Mouse (Mus musculus) liver, embryonic 15.5 days (tissue): Measurements from ENCODE around the gene Cbr3. TPM values are rescaled to one million over a fixed set of nuclear protein-coding genes. Genes with fewer than 3 reads are reported as not detected.

ENCODE experiments used
- ATAC-seq: fragments of 200-750 bp; cut with Nextera tagmentation; 2 replicates; pipeline ENCODE4 v1.8.0; 2017; ENCODE audit warnings: moderate number of reproducible peaks, mild to moderate bottlenecking, moderate library complexity; ENCODE audit not compliant: insufficient read depth
- H3K27ac ChIP-seq: fragments of 300-500 bp; sonication (generic); replicated peaks from 2 replicates; pipeline ENCODE4 v1.5.1; 2015; ENCODE audit warnings: mild to moderate bottlenecking, inconsistent platforms
- H3K27me3 ChIP-seq: fragments of 300-500 bp; sonication (generic); 2 replicates; pipeline ENCODE4 v1.6.1; 2015; ENCODE audit warnings: mild to moderate bottlenecking, inconsistent platforms
- H3K36me3 ChIP-seq: fragments of 300-500 bp; sonication (generic); replicated peaks from 2 replicates; pipeline ENCODE4 v1.6.1; 2015; ENCODE audit warnings: moderate library complexity, mild to moderate bottlenecking, inconsistent platforms
- H3K4me1 ChIP-seq: fragments of 300-500 bp; sonication (generic); replicated peaks from 2 replicates; pipeline ENCODE4 v1.6.1; 2015; ENCODE audit warnings: inconsistent platforms
- H3K4me2 ChIP-seq: fragments of 300-500 bp; sonication (generic); 2 replicates; pipeline ENCODE4 v1.6.1; 2015; ENCODE audit warnings: moderate library complexity, mild to moderate bottlenecking, inconsistent platforms
- H3K4me3 ChIP-seq: fragments of 300-500 bp; sonication (generic); replicated peaks from 2 replicates; pipeline ENCODE4 v1.5.1; 2015; ENCODE audit warnings: mild to moderate bottlenecking, inconsistent platforms
- H3K9ac ChIP-seq: fragments of 300-500 bp; sonication (generic); 2 replicates; pipeline ENCODE4 v1.6.1; 2015; ENCODE audit warnings: moderate library complexity, mild to moderate bottlenecking, inconsistent platforms
- H3K9me3 ChIP-seq: fragments of 300-500 bp; sonication (generic); replicated peaks from 2 replicates; pipeline ENCODE4 v1.6.1; 2016; ENCODE audit warnings: inconsistent platforms
- WGBS: fragments of 180-500 bp; shearing (Covaris S2); methylation state at CpG from one replicate; pipeline ENCODE4 v1.1.7; 2015; ENCODE audit warnings: mixed read lengths; ENCODE audit not compliant: insufficient replicate concordance; 5-methylcytosine and 5-hydroxymethylcytosine counted together
- polyA plus RNA-seq: library from polyadenylated mRNA; unstranded; fragments of >200 nt; fragmentation: Nextera tagmentation; extraction: Ambion mirVana; gene quantifications from 2 replicates; pipeline ENCODE4 v1.2.1, GENCODE M21; 2015

Cbr3 gene
- polyA plus RNA-seq, 1 experiment from 2014 or later: 0.38 TPM

- H3K9ac ChIP-seq: peak overlapping the region; percentile 97
- H3K27me3 ChIP-seq: no peaks in the 10 kb centered on the region
- WGBS: 4% methylated on average over 31 of the region's 31 CpGs
- peaks cover 51% of the 10 kb centered on the region for H3K4me1 ChIP-seq
- H3K36me3 ChIP-seq: 0 out of 2 replicates have a peak, but pooled peaks cover 2% of the 10 kb centered on the region
- peak; percentile 50 for ATAC-seq
- H3K4me2 ChIP-seq: peak overlapping the region; percentile 100
- H3K4me3 ChIP-seq: peak overlapping the region; percentile 92
- H3K27ac ChIP-seq: peak overlapping the region; percentile 94
- H3K9me3 ChIP-seq: no peaks in the 10 kb centered on the region
Measured at GRCm38 (mm10) chr16:93712189-93712885, 29.3 kb downstream of the Cbr3 start.

DNA sequence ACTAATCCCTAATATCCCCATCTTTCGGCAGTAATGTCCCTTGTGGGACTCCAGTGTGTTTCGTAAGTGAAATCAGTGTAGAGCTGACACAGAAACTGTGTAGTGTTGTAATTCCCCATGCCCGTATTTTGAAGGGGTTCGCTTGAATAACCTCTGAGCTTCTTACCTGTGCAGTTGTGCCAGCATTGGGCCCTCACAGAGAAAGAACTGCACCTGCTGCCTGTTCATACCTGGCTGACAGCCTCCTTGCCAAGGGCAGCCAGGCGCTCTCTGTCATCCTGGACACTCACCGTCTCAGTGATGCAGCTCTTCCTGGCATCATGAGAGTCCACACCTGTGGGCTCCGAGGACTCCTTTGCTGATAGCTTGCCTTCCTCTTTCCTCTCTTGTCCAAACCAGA is 30.0 kb downstream of the Cbr3 start:
- H3K4me1 ChIP-seq: peaks cover 58% of the 10 kb centered on the region
- peak overlapping the region; percentile 92 for H3K4me3 ChIP-seq
- peak overlapping the region; percentile 100 for H3K4me2 ChIP-seq
- ATAC-seq: no peak
- peaks cover 5% of the 10 kb centered on the region; the same call in 1 of the 2 replicates for H3K36me3 ChIP-seq
- H3K9me3 ChIP-seq: no peaks in the 10 kb centered on the region
- no peaks in the 10 kb centered on the region for H3K27me3 ChIP-seq
- peak overlapping the region; percentile 94 for H3K27ac ChIP-seq
- H3K9ac ChIP-seq: peak overlapping the region; percentile 97; the same call in 1 of the 2 replicates
- 73% methylated on average over 7 of the region's 7 CpGs for WGBS

DNA sequence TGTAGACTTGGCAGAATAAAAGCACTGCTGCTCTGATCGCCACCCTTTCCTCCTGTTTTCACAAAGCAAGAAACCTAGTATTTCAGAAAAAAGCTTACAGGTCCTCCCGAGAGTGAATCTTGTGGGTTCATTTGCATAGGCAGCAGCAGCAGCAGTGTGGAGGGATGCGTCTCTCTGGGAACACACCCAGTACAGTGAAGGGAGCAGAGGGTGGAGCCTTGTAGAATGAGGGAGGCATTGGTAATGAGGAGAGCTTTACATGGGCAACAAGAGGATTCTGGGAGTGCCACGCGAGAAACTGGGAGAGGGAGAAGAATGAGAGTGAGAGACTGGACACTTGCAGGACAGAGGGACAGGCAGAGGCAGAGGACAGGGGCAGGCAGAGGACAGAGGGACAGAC is 31.4 kb downstream of the Cbr3 start:
- ATAC-seq: no peak
- WGBS: 31% methylated on average over 5 of the region's 5 CpGs
- Histone ChIP-seq H3K4me1 (peaks cover 61% of the 10 kb centered on the region), H3K27ac (peak overlapping the region; percentile 65), H3K36me3 (peaks cover 13% of the 10 kb centered on the region; the same call in 1 of the 2 replicates), H3K27me3 (no peaks in the 10 kb centered on the region), H3K9ac (peak overlapping the region; percentile 43; the same call in 1 of the 2 replicates), H3K9me3 (no peaks in the 10 kb centered on the region), H3K4me2 (peak overlapping the region; percentile 39), H3K4me3 (no peak overlapping the region)

DNA sequence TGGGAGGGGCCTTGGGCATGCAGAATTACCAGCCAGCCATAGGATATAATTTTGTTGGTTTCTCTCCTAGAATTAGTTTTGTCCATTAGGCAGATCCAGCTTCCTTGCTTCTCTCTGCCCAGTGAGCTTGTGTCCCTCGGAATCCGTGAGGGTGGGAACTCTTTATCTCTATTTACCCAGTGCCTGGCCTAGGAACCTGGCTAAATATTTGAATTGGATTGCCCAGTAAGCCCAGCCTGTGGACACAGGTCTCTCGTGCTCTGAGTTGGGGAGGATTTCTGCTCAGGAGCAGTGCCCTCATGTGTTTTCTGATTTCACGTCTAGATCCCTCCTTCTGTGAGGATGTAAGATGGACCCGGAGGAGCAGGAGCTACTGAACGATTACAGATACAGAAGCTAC is 32.8 kb downstream of the Cbr3 start:
- no peak for ATAC-seq
- Histone ChIP-seq H3K4me1 (peaks cover 64% of the 10 kb centered on the region), H3K4me2 (peak overlapping the region; percentile 46), H3K4me3 (peak overlapping the region; percentile 23), H3K27me3 (no peaks in the 10 kb centered on the region), H3K9me3 (no peaks in the 10 kb centered on the region), H3K27ac (peak overlapping the region; percentile 5; the same call in 1 of the 2 replicates), H3K9ac (no peak overlapping the region), H3K36me3 (peaks cover 17% of the 10 kb centered on the region; the same call in 1 of the 2 replicates)
- 69% methylated on average over 6 of the region's 6 CpGs for WGBS

GRCm38 (mm10) chr16:93717299-93717703 is 34.3 kb downstream of the Cbr3 start:
- H3K27me3 ChIP-seq: no peaks in the 10 kb centered on the region
- peak overlapping the region; percentile 17; the same call in 1 of the 2 replicates for H3K9ac ChIP-seq
- peaks cover 17% of the 10 kb centered on the region; the same call in 1 of the 2 replicates for H3K36me3 ChIP-seq
- no peak overlapping the region for H3K4me3 ChIP-seq
- H3K27ac ChIP-seq: peak overlapping the region; percentile 70
- ATAC-seq: peak; percentile 72
- 40% methylated on average over 5 of the region's 5 CpGs for WGBS
- H3K4me2 ChIP-seq: peak overlapping the region; percentile 46
- H3K9me3 ChIP-seq: no peaks in the 10 kb centered on the region
- peaks cover 68% of the 10 kb centered on the region for H3K4me1 ChIP-seq

- Histone ChIP-seq H3K9me3 (no peaks in the 10 kb centered on the region), H3K4me3 (no peak overlapping the region), H3K36me3 (peaks cover 20% of the 10 kb centered on the region), H3K27me3 (no peaks in the 10 kb centered on the region), H3K27ac (0 out of 2 replicates have a peak overlapping the region, but pooled peaks have one; percentile 9), H3K4me1 (peaks cover 45% of the 10 kb centered on the region), H3K9ac (no peak overlapping the region), H3K4me2 (no peak overlapping the region)
- WGBS: 54% methylated on average over 5 of the region's 5 CpGs
- ATAC-seq: no peak
Measured at GRCm38 (mm10) chr16:93721771-93722170, 38.8 kb downstream of the Cbr3 start.

DNA sequence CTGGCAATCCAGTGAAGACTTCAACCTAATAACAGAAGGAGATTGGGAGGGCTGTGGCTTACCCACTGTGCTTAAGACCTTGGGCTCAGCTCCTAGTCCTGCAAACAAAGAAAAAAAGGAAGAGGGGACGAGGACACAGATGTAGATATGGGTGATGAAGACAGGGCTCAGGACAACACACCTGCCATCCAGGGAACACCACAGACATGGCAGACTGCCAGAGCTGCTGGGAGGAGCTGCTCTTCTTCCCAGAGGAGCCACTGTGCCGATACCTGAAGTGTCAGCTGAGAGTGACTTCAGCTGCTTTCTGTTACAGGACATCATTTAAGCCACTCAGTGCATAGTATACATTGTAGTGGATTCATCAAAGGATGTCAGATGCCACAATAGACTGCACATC is 39.5 kb downstream of the Cbr3 start:
- H3K27me3 ChIP-seq: no peaks in the 10 kb centered on the region
- no peak overlapping the region for H3K27ac ChIP-seq
- no peak overlapping the region for H3K9ac ChIP-seq
- H3K36me3 ChIP-seq: peaks cover 20% of the 10 kb centered on the region
- WGBS: 44% methylated on average over 2 of the region's 2 CpGs
- no peaks in the 10 kb centered on the region for H3K9me3 ChIP-seq
- ATAC-seq: no peak
- no peak overlapping the region for H3K4me3 ChIP-seq
- H3K4me2 ChIP-seq: no peak overlapping the region
- H3K4me1 ChIP-seq: peaks cover 43% of the 10 kb centered on the region

DNA sequence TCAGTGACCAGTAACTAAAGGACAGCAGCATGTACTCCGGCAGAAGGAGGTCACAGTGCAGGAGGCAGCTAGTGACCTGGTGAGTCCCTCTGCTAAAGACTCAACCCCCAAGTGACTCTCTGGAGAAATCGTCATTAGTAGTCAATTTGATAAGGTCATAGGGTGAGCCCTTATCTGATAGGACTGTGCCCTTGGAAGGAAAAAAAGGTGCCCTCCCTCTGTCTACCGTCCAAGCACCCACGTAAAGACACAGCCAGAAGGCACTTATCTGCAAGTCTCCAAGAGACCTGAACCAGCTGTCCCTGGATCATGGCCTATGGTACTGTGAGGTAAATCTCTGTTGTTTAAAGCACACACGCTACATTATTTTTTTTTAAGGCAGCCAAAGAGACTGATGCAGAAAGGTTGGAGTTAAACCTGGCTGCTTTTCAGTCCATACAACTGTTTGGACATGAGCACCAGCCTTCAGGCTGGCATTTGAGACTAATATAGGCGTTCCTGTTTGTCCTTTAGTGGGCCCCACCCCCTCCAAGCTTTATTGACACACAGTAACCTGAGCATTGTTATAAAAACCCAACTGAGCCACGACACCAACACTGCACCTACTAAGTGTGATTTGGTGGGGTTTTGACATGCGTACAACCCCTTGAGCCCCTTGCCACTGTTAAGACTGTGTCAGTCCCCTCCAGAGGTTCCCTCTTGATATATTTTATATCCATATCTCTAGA is 42.6 kb downstream of the Cbr3 start:
- 57% methylated on average over 8 of the region's 8 CpGs for WGBS
- no peak for ATAC-seq

DNA sequence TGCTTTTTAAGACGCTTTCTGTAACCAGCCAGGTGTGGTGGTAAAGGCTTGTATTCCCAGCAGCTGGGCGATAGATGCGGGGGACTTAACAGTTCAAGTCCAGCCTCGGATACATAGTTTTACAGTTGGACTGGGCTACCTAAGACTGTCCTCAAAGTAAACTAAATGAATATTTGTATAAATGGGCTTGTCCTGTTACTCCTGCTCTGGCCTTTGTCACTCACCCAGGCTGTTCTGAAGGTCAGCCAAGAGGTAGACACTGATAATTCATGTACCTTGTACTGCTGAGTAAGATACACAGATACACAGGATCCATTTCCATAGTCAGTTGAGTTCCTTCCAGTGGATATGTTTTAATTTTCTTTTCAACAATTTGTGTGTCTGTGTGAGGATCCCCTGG is 43.2 kb downstream of the Cbr3 start:
- H3K4me2 ChIP-seq: no peak overlapping the region
- 82% methylated on average over 4 of the region's 4 CpGs for WGBS
- peak overlapping the region; percentile 49; the same call in 1 of the 2 replicates for H3K27ac ChIP-seq
- ATAC-seq: peak; percentile 45; the same call in 1 of the 2 replicates
- no peaks in the 10 kb centered on the region for H3K9me3 ChIP-seq
- H3K9ac ChIP-seq: no peak overlapping the region
- H3K36me3 ChIP-seq: peaks cover 12% of the 10 kb centered on the region
- no peaks in the 10 kb centered on the region for H3K27me3 ChIP-seq
- H3K4me1 ChIP-seq: peaks cover 59% of the 10 kb centered on the region
- H3K4me3 ChIP-seq: no peak overlapping the region

More for the DNA sequence above, 42.6 kb downstream of the Cbr3 start:
- no peak overlapping the region for H3K9ac ChIP-seq
- H3K27ac ChIP-seq: peak overlapping the region; percentile 49; the same call in 1 of the 2 replicates
- no peak overlapping the region for H3K4me2 ChIP-seq
- H3K4me3 ChIP-seq: no peak overlapping the region
- no peaks in the 10 kb centered on the region for H3K9me3 ChIP-seq
- peaks cover 12% of the 10 kb centered on the region for H3K36me3 ChIP-seq
- H3K4me1 ChIP-seq: peaks cover 55% of the 10 kb centered on the region
- no peaks in the 10 kb centered on the region for H3K27me3 ChIP-seq

GRCm38 (mm10) chr16:93728676-93729075 is 45.7 kb downstream of the Cbr3 start:
- peaks cover 12% of the 10 kb centered on the region for H3K36me3 ChIP-seq
- no peak overlapping the region for H3K27ac ChIP-seq
- H3K4me1 ChIP-seq: peaks cover 56% of the 10 kb centered on the region
- H3K4me2 ChIP-seq: no peak overlapping the region
- no peak overlapping the region for H3K9ac ChIP-seq
- 59% methylated on average over 9 of the region's 9 CpGs for WGBS
- no peak overlapping the region for H3K4me3 ChIP-seq
- no peaks in the 10 kb centered on the region for H3K27me3 ChIP-seq
- no peak for ATAC-seq
- H3K9me3 ChIP-seq: no peaks in the 10 kb centered on the region
